Mouse (Mus musculus): ENCODE data around the gene Gapdhs.

Gene Gapdhs

DNA sequence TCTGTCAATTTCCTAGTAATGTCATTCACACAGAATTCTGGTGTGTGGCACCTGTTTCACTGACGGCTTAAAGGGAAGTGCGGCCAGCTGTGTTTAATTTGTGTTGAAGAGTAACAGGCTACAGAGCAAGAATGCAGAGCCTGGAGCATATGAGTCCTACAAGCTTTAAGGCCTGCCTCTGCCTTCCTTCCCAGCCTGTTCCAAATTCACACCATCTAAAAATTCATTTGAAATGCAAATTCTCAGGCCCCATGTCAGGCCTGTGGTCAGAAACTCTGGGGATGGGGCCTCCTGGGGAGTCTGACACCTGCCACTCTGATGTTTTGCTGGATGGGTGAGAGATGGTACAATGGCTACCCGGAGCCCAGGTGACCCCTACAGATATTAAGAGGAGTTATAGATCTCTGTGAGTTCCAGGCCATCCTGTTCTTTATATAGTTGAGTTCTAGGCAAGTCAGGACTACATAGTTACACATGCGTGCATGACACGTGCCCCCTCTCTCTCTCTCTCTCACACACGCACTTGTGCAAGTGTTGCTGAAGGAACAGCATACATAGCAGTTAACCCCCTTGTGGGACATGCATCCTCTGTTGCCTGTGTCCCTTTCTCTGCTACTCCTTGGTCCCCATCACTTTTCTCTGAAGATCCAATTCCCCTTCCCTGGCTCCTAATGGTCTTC is 20.1 kb downstream of the Gapdhs start:
- no peak for DNase-seq (ENCODE audit: low read depth, low spot score)
- Histone ChIP-seq H3K27me3 (ENCODE audit: control insufficient read depth, insufficient read depth, low read length, poor library complexity, severe bottlenecking) (no peaks in the 10 kb centered on the region), H3K36me3 (ENCODE audit: control insufficient read depth, insufficient read depth, low read length, poor library complexity, severe bottlenecking) (no peaks in the 10 kb centered on the region; the same call in 1 of the 2 replicates)

DNA sequence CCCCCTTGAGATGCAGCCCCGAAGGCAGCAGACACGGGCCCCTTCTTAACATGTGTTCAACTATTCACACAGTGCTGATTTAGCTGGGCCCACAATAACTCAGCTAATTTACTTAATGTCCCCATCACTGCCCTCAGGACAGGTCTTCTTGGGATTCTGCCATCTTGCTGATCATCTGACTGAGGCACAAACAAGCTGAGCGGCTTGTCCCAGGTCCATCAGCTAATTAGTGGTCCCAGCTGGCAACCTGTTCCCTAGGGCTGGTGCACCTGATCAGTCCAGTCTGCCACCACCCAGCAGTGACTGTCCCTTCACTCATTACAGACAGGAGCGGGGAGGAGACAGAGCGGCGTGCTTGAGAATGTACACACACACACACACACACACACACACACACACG is 22.2 kb downstream of the Gapdhs start:
- Histone ChIP-seq H3K36me3 (ENCODE audit: control insufficient read depth, insufficient read depth, low read length, poor library complexity, severe bottlenecking) (no peaks in the 10 kb centered on the region), H3K27me3 (ENCODE audit: control insufficient read depth, insufficient read depth, low read length, poor library complexity, severe bottlenecking) (no peaks in the 10 kb centered on the region)
- no peak for DNase-seq (ENCODE audit: low read depth, low spot score)

DNA sequence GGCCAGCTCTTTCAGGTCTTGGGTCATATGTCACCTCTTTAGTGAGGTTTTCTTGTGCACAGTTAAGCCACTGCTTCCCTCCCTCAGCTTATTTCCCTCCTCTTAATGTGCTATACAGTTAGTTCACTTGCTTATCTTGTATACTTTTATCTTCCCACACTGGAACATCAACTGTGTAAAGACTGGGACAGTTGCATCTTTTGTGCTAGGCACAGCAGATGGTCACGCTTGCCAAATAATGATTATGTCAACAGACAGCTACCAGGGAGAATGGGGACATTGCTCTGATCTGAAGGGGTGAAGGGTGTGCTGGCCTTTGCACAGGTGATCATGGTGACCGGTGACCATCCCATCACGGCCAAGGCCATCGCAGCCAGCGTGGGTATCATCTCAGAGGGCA is 23.8 kb downstream of the Gapdhs start:
- Histone ChIP-seq H3K36me3 (ENCODE audit: control insufficient read depth, insufficient read depth, low read length, poor library complexity, severe bottlenecking) (no peaks in the 10 kb centered on the region), H3K27me3 (ENCODE audit: control insufficient read depth, insufficient read depth, low read length, poor library complexity, severe bottlenecking) (0 out of 2 replicates have a peak, but pooled peaks cover 2% of the 10 kb centered on the region)
- DNase-seq (ENCODE audit: low read depth, low spot score), result no peak

DNA sequence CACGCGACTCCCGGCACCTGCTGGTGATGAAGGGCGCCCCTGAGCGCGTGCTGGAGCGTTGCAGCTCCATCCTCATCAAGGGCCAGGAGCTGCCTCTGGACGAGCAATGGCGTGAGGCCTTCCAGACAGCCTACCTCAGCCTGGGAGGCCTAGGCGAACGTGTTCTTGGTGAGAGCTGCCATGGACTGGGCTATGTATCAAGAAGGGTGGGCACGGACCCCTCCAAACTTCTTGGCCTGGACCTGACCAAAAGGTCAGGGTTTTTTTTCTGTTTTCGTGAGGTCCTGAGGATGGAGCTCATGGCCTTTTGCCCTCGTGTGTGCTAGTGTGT is 25.8 kb downstream of the Gapdhs start:
- no peaks in the 10 kb centered on the region for H3K36me3 ChIP-seq (ENCODE audit: control insufficient read depth, insufficient read depth, low read length, poor library complexity, severe bottlenecking)
- H3K27me3 ChIP-seq (ENCODE audit: control insufficient read depth, insufficient read depth, low read length, poor library complexity, severe bottlenecking), result 0 out of 2 replicates have a peak, but pooled peaks cover 2% of the 10 kb centered on the region
- no peak for DNase-seq (ENCODE audit: low read depth, low spot score)

DNA sequence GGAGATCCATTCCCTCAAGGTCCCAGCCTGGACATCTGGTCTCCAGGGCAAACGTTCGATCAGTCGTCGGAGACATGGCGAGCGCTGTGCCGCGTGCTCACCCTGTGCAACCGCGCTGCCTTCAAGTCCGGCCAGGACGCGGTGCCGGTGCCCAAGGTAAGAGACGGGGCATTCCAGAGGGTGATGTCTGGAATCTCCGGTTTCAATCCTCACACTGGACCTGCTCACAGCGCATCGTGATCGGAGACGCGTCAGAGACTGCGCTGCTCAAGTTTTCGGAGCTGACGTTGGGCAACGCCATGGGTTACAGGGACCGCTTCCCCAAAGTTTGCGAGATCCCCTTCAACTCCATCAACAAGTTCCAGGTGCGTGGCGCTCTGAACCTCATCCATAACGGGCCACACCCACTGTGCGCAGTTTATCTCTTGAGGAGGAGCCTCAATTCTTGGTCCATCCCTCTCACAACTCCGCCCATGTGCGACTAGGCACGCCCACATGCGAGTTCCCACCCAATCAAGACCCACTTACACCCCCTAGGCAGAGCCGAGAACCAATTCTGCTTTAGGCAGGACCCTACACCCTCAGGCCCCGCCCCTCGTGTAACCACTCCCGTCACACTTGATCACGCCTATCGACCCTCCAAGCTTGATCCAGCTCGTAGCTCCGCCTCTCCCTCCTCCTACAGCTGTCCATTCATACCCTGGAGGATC is 26.3 kb downstream of the Gapdhs start:
- Histone ChIP-seq H3K36me3 (ENCODE audit: control insufficient read depth, insufficient read depth, low read length, poor library complexity, severe bottlenecking) (no peaks in the 10 kb centered on the region), H3K27me3 (ENCODE audit: control insufficient read depth, insufficient read depth, low read length, poor library complexity, severe bottlenecking) (0 out of 2 replicates have a peak, but pooled peaks cover 2% of the 10 kb centered on the region)
- peak; percentile 85 for DNase-seq (ENCODE audit: low read depth, low spot score)

DNA sequence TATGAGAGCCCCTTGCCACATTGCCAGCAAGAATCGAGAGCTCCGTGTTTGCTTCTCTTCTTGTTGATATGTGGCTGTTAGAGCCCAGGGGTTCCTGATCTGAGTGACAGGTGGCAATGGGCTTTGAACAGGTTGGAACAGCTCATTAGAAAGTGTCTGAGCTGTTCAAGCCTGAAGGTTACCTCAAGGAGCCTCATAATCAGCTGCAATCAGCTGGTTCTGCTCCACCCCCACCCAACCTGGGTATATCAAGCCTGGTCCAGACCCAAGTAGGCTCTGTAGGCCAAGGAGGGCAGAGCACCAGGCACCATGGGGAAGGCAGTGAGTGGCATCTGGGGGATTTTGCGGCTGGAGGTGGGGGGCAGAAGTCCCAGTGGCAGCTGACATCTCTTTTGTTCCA is 31.5 kb downstream of the Gapdhs start, which contains the start of gene Atp4a:
Atp4a (plus strand) TSS at position 268 of the 400 bp plus-strand sequence.
- Histone ChIP-seq H3K27me3 (ENCODE audit: control insufficient read depth, insufficient read depth, low read length, poor library complexity, severe bottlenecking) (0 out of 2 replicates have a peak, but pooled peaks cover 2% of the 10 kb centered on the region), H3K36me3 (ENCODE audit: control insufficient read depth, insufficient read depth, low read length, poor library complexity, severe bottlenecking) (no peaks in the 10 kb centered on the region)
- no peak for DNase-seq (ENCODE audit: low read depth, low spot score)

DNA sequence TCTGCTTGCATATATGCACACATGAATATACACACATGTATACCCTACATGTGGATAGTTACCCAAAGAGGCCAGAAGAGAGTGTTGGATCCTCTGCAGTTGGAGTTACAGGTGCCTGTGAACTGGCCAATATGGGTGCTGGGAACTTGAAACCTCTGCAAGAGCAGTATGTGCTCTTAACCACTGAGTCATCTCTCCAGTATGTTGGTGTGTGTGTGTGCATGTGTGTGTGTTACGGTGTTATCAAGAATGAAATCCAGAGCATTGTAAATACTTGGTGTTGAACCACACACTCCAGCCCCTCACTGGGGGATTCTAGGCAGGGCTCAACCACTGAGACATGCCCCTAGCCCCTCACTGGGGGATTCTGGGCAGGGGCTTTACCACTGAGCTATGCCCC is 36.0 kb downstream of the Gapdhs start:
- H3K27me3 ChIP-seq (ENCODE audit: control insufficient read depth, insufficient read depth, low read length, poor library complexity, severe bottlenecking), result no peaks in the 10 kb centered on the region
- no peaks in the 10 kb centered on the region for H3K36me3 ChIP-seq (ENCODE audit: control insufficient read depth, insufficient read depth, low read length, poor library complexity, severe bottlenecking)

DNA sequence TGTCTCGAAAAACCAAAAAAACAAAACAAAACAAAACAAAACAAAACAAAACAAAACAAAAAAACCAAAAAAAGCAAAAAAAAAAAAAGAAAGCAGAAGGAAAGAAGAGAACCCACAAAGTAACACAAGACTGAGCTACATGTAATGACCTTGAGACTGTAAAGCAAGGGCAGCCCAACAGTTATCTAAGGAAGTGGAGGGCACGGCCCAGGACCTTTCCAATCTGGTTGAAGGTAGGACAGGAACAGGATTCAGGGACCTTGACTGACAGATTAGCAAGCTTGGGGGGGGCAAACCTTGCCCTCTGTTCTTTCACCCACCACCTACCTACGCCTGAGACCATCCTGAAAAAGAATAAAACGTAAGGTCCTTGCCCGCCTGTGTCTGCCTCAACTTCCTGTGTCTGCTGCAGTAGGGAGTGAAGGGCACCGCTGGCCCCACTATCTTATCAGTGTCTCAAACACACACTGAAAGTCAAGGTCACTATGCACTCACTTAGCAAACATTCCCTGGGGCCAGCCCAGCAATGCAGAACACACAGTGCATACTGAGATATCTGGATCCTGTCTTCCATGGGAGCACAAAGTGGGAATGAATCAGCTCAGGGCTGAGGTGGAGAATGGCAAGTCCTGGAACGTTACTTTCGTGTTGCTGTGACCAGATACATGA is 37.1 kb downstream of the Gapdhs start:
- H3K27me3 ChIP-seq (ENCODE audit: control insufficient read depth, insufficient read depth, low read length, poor library complexity, severe bottlenecking), result no peaks in the 10 kb centered on the region
- H3K36me3 ChIP-seq (ENCODE audit: control insufficient read depth, insufficient read depth, low read length, poor library complexity, severe bottlenecking), result no peaks in the 10 kb centered on the region
- DNase-seq (ENCODE audit: low read depth, low spot score), result no peak

More for the DNA sequence above, 36.0 kb downstream of the Gapdhs start:
- no peak for DNase-seq (ENCODE audit: low read depth, low spot score)

DNA sequence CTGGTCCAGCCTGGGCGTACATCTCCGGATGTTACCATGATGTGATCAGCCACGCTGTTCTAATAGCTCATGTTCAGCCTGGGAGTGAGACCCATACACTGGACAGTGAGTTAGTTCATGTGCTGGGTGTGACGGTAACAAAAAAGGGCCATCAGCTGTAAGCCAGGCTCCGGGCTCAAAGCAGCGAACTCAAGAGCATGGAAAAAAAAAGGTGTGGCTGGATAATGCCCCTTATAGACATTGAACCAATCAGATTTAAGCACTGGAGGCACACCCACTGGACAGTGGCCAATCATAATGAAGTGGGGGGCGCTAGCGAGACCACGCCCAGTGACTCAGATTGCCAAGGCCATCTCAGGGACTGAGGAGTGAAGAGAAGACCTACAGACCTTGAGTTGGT is 44.9 kb downstream of the Gapdhs start, which contains the start of gene 2200002J24Rik:
2200002J24Rik (plus strand) TSS at position 338 of the 400 bp plus-strand sequence.
- no peaks in the 10 kb centered on the region for H3K36me3 ChIP-seq (ENCODE audit: control insufficient read depth, insufficient read depth, low read length, poor library complexity, severe bottlenecking)
- no peak for DNase-seq (ENCODE audit: low read depth, low spot score)
- no peaks in the 10 kb centered on the region for H3K27me3 ChIP-seq (ENCODE audit: control insufficient read depth, insufficient read depth, low read length, poor library complexity, severe bottlenecking)

DNA sequence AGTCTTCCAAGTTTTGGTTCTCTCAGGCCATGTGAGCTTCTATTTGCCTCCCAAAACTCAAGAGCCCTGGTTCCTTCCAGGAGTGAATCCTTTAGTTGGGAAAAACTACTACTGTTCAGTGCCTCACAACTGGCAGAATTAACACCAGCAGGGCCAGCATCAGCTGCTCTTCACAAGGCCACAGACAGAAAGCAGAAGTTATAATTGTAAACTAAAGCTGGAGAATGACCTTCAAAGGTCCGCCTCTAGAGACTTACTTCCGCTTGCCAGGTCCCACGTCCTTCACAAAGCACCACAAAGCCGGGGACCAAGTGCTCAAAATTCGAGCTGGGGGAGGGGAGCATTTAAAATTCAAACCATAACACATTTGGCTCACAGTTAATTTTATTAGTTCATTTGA is 45.4 kb downstream of the Gapdhs start:
- Histone ChIP-seq H3K27me3 (ENCODE audit: control insufficient read depth, insufficient read depth, low read length, poor library complexity, severe bottlenecking) (no peaks in the 10 kb centered on the region), H3K36me3 (ENCODE audit: control insufficient read depth, insufficient read depth, low read length, poor library complexity, severe bottlenecking) (no peaks in the 10 kb centered on the region)
- peak; percentile 66 for DNase-seq (ENCODE audit: low read depth, low spot score)

DNA sequence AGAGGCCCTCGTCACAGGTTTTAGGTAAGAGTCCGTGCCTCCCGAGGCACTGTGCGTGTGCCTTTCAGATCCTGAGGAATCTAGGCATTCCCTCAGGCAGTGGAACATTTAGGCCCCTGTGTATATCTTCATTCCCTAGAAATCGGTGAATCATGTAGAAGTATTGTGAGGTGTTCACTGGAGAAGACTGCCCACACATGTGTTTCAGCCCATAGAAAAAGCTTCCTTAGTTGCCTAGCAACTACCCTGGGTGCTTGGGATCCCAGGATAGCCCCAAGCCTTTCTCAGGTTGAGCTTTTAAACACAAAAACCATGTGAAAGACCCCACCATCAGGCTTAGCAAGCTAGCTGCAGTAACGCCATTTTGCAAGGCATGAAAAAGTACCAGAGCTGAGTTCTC is 55.2 kb downstream of the Gapdhs start:
- H3K27me3 ChIP-seq (ENCODE audit: control insufficient read depth, insufficient read depth, low read length, poor library complexity, severe bottlenecking), result no peaks in the 10 kb centered on the region
- no peaks in the 10 kb centered on the region for H3K36me3 ChIP-seq (ENCODE audit: control insufficient read depth, insufficient read depth, low read length, poor library complexity, severe bottlenecking)

DNA sequence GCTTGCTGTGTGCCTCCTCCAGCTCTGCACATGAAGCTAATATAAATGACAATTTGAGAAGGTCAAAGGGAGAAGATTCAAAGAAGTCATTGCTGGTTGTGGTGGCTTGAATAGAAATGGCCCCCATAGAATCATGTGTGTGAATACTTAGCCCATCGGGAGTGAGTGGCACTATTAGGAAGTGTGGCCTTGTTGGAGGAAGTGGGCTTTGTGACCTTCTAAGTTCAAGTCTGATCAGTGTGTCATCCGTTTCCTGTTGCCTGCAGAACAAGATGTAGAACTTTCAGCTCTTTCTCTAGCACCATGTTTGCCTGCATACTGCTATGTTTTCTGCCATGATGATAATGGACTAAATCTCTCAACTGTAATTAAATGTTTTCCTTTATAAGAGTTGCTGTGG is 60.1 kb downstream of the Gapdhs start:
- H3K27me3 ChIP-seq (ENCODE audit: control insufficient read depth, insufficient read depth, low read length, poor library complexity, severe bottlenecking), result no peaks in the 10 kb centered on the region
- no peaks in the 10 kb centered on the region for H3K36me3 ChIP-seq (ENCODE audit: control insufficient read depth, insufficient read depth, low read length, poor library complexity, severe bottlenecking)
- no peak for DNase-seq (ENCODE audit: low read depth, low spot score)

More for the DNA sequence above, 55.2 kb downstream of the Gapdhs start:
- no peak for DNase-seq (ENCODE audit: low read depth, low spot score)

DNA sequence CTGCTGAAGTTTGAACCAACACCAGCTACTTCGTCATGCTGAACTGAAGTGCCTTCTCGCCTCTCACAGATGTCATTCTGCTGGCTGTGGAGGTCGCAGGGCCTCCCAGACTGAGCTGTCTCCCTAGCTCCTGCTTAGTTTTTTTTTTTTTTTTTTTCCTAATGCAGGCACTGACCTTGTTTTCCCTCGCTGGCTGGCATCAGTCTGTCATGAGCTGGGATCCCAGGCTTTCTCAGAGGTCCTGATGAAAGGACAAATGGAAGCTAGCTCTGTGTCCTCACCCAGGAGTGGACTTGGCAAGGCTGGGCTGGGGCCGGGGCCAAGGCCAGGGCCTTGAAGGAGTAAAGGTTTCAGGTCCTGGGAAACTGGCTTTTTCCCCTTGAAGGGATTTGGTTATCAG is 61.6 kb downstream of the Gapdhs start:
- Histone ChIP-seq H3K36me3 (ENCODE audit: control insufficient read depth, insufficient read depth, low read length, poor library complexity, severe bottlenecking) (no peaks in the 10 kb centered on the region), H3K27me3 (ENCODE audit: control insufficient read depth, insufficient read depth, low read length, poor library complexity, severe bottlenecking) (no peaks in the 10 kb centered on the region)
- no peak for DNase-seq (ENCODE audit: low read depth, low spot score)
